Mouse (Mus musculus) adrenal gland, adult (tissue): ENCODE results near the gene Ehd4.

Source experiments
- DNase-seq, 2 experiments: peaks; one replicate each; pipeline ENCODE4 v3.0.0; 2022 to 2023; ENCODE audit warnings: low spot score in 1 of 2; ENCODE audit not compliant: inconsistent age in 2 of 2

Gene Ehd4

GRCm38 (mm10) chr2:120146543-120146942 is 7.9 kb downstream of the Ehd4 start:
- DNase-seq: no peak

- DNase-seq: no peak
Measured at GRCm38 (mm10) chr2:120144390-120144789, 10.0 kb downstream of the Ehd4 start.

DNA sequence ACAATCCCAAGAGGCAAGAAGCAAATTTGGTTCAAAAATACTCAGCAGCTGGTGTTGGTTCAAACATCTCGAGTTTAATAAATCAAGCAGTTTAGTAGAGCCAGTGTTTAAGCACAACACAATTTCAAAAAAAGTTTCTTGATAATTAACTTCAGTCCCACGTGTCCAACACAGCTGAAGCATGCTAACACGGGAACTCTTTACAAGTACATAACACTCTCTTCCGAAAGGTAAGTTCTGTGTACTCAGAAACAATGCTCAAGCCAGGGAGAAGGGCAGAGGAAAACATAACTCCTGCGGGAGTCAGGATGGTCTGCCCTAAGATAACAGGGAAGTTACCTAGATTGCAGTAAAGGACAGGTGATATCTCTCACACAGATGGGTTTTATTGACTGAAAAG is 12.1 kb downstream of the Ehd4 start:
- no peak for DNase-seq

GRCm38 (mm10) chr2:120141671-120142070 is 12.7 kb downstream of the Ehd4 start:
- no peak for DNase-seq

- no peak for DNase-seq
Measured at GRCm38 (mm10) chr2:120140326-120140725, 14.1 kb downstream of the Ehd4 start.

DNA sequence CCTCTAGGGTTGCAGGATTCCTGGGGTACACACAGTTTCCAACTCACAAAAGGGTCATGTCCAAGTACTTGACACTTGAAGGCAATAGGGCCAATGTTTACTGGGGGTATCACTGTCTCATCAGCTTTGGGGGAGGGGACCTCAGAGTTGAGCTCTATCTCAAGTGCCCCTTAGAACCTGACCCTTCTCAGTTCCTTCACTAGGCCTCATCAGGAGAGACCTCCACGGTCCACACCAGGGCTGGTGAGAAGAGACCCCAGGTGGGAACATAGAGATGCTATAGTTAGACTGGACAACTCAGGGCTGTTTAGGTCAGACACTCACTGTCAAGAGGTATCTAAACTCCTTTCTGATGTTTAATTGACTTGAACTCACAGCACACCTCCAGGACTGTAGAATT is 15.3 kb downstream of the Ehd4 start:
- DNase-seq: no peak

GRCm38 (mm10) chr2:120137281-120137680 is 17.1 kb downstream of the Ehd4 start:
- no peak for DNase-seq

DNA sequence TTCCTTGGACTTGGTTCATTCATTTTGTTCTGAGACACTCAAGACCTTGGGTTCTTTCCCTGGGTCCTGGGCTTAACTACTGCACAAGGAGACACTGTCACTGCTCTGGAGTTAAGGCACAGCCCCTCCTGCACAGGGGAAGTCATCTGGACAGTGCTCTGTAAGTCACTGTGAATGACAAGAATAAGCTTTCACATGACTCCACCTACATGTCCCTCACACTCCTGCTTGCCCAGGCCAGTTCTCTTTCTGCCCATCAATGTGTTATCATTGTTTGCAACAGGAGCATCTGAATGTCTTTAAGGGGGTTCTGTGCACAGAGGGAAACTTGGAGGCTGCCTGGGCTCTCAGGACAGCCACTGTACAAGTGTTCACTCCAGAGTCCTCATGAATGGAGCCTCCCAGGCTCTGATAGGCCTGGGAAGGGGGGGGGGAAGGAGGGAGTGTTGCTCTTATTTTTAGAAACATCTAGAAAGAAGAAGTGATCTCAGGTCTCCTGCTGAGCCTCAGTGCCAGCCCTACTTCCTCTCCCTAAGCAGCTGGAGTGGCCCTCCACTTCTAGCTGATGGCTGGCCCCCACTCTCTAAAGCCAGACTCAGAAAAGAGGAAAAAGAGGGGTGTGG is 19.8 kb downstream of the Ehd4 start:
- peak in 1 of 2 experiments; percentile 57 for DNase-seq

DNA sequence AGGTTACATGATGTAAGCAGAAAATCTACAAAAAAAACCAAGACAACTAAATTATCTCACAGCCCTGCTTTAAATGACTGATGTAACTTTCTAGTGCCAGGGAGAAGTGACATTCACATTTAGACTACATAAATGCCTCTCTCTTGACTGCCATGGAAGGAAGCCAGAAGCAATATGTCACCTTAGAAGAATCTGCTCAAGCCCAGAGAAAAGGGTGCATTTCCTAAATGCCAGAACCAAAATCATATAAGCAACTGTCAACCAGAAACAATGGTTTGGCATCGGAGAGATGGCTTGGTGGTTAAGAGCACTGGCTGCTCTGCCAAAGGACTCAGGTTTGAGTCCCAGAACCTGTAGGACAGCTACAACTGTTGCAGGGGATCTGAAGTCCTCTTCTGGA is 22.5 kb downstream of the Ehd4 start:
- peak in 1 of 2 experiments; percentile 67 for DNase-seq

- no peak for DNase-seq
Measured at GRCm38 (mm10) chr2:120129252-120129908, 25.0 kb downstream of the Ehd4 start.

DNA sequence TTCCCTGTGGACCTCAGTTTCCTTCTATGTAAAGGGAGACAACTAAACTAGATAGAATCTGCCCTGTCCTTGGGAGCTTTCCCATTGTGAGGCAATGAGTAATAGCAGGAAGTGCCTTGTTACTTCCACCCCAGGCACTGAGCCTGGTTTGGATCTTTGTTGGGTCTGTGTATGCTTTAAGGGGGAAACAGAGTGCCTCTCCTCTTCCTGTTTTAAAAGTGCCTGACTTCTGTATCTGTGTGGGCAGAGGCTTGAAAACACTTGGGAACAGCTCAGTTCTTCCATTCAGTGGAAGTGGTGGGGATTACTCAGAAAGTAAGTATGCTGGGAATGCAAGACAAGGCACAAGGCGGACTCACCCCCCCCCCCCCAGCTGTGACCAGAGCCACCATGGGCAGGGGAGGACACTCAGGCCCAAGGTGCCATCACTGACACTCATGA is 25.8 kb downstream of the Ehd4 start:
- peak; percentile 48 to 76 for DNase-seq

- DNase-seq: peak in 1 of 2 experiments; percentile 61
Measured at GRCm38 (mm10) chr2:120128011-120128410, 26.4 kb downstream of the Ehd4 start.

DNA sequence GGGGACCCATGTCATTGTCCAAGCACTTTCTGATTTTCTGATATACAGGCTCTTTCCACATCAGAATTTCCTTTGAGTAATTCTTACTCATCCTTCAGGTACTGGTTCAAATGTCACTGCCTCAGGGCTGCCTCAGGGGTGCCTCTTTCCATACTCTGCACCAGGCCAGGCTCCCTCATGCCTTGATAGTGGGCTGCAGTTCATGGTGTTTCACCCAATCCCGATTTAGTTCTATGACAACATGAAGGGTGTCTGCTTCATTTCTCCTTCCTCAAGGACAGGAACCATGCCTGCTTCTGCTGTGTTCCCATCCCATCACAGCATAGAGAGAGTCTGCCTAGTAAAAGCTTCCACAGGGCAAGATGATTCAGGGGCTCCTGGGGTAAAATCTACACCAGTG is 27.5 kb downstream of the Ehd4 start:
- peak in 1 of 2 experiments; percentile 22 for DNase-seq

DNA sequence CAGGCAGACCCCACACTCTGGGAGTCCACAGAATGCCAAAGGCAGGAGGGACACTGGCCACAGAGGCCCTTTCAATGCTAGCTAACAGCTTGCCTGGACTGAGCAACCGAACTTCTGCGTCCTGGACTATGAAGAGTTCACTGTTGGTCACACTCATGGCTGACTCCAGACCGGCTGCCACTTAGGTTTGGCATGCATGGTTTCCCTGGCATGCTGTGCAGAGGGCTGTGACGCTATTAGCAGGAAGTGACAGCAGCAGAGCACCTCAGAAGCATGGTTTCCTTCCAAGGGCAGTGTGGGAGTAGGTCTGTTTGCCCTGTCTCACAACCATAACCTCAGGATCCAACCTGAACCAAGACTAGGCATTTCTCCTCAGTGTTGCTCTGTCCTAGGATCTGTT is 28.0 kb downstream of the Ehd4 start:
- peak in 1 of 2 experiments; percentile 19 for DNase-seq

GRCm38 (mm10) chr2:120125461-120125860 is 28.9 kb downstream of the Ehd4 start:
- no peak for DNase-seq

DNA sequence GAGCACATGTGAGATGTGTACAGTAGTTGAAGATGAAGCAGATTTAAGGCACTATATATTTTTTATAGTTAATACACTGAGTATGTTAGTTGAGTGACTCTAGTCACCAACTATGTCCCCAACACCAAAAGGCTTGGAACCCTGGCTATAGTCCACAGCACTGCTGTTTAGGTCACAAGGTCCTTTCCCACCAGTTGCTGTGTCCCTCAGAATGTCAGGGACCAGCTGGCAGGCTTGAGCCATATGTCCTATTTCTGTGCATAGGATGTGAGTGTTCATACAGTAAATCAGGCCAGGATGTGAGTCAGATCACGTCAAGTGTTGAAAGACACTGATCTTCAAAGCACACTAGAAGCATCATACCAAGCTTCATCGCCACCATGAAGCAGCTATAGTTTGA is 29.5 kb downstream of the Ehd4 start:
- no peak for DNase-seq

GRCm38 (mm10) chr2:120124096-120124495 is 30.3 kb downstream of the Ehd4 start:
- DNase-seq: peak in 1 of 2 experiments; percentile 21

DNA sequence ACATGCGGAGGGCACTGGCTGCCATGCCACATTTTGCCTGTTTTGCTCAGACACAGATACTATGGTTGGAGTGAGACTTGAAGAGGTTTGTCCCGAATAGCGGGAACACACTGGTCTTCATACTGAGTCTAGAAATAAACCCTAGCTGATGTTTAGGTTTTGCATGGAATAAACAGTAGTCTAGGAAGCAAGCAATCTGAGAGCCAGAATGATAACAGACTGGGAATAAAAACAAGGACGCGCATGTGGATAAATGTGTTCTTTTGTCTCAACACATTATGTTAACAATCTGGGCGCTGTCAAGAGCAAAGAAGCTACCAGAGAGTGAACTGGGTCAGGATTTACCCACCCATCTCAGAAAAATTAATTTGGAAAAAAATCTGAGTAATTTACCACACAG is 31.4 kb downstream of the Ehd4 start:
- no peak for DNase-seq

DNA sequence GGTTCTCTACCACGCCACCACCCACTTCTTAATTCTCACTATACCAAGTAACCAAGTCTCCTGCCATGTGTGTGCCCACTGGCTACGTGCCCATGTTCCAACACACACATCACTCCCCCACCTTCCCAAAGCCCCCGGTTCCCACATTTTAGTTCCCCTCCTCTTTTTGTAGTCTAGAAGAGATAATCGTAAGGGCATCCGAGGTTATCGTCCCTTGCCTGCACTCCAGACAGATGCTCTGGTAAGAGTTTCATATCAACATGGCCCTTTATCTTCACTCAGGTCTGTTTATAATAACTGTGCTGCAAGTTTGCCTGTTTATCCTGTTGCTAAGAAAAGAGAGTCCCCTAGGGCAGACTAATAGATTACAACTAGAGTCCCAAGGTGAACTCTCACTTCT is 37.1 kb downstream of the Ehd4 start:
- peak in 1 of 2 experiments; percentile 20 for DNase-seq

- DNase-seq: peak in 1 of 2 experiments; percentile 30
Measured at GRCm38 (mm10) chr2:120116362-120116761, 38.0 kb downstream of the Ehd4 start.

- peak in 1 of 2 experiments; percentile 22 for DNase-seq
Measured at GRCm38 (mm10) chr2:120114977-120115376, 39.4 kb downstream of the Ehd4 start.

DNA sequence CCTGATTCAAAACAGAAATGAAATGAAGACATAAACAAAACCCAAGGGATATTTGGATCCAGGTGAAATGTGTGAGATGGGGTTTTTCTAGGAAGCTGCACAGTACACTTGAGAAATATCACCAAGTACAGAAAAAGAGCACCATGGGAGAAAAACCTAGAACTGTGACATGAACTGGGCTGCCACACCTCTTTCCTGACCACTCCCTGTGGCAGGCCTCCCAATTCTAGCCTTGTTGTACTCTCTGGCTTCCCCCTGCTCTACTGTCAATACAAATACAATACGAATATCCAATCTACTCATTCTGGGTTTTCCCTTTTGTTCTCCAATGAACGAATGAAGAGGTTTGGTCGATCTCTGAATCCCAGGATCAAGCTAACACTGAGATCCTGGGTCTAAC is 40.4 kb downstream of the Ehd4 start:
- DNase-seq: peak in 1 of 2 experiments; percentile 23

GRCm38 (mm10) chr2:120113476-120113875 is 40.9 kb downstream of the Ehd4 start:
- peak in 1 of 2 experiments; percentile 26 for DNase-seq
